ENCODE assay signal across 19 mouse cellular contexts in the genomic region with DNA sequence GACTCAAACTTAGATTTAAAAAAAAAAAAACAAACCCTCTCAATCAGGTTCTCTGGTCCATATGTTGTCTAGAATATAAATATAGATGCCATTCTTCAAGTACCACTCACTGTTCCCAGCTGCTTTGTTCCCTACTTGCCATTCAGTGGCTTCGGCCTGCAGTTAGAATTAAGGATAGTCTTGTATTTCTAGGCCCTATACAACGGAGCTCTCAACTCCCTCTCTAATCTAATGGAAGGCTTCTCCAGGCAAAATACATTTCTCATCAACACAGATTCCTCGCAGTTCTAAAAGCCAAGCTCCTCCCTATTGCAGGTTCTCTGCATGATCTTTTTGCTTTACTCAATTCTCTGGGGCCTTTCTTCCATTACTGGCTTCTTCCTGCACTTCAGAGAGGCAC. TPM values are rescaled to one million over a fixed set of nuclear protein-coding genes. Genes with fewer than 3 reads are reported as not detected.
DNase-seq lines count a peak whose midpoint lies in the region; ATAC-seq and TF ChIP-seq lines count a peak whose summit lies in the region.
"Had no signal": no experiment of that assay in that cellular context is flagged by ENCODE, and none has a peak within 500 bp of the region (broad histone marks: within the 10 kb centered on the region; RNA-seq: fewer than 3 reads in every experiment).

No protein-coding gene starts in this region.

- no peaks in the 10 kb centered on the region for H3K9me3 ChIP-seq in intestine, embryonic 14.5 days (ENCODE audit: control insufficient read depth, low read length)
- no peaks in the 10 kb centered on the region for H3K9me3 ChIP-seq in intestine, embryonic 15.5 days
- H3K9me3 ChIP-seq in CH12.LX (replicated peaks; ENCODE audit: low read length), result no peaks in the 10 kb centered on the region
- no peaks in the 10 kb centered on the region for H3K9me3 ChIP-seq in liver, embryonic 15.5 days (replicated peaks)
- H3K9me3 ChIP-seq: midbrain, embryonic 10.5 days; stomach, embryonic 15.5 days had no signal

- H3K27me3 ChIP-seq in intestine, embryonic 14.5 days (replicated peaks; ENCODE audit: control insufficient read depth, insufficient read depth, low read length), result no peaks in the 10 kb centered on the region
- H3K27me3 ChIP-seq in intestine, embryonic 15.5 days (replicated peaks), result no peaks in the 10 kb centered on the region
- H3K27me3 ChIP-seq in CH12.LX (replicated peaks), result no peaks in the 10 kb centered on the region
- H3K27me3 ChIP-seq in liver, embryonic 15.5 days, result no peaks in the 10 kb centered on the region
- H3K27me3 ChIP-seq: stomach, embryonic 15.5 days had no signal

- no peak for TF ChIP-seq RAD21 in CH12.LX (IDR thresholded peaks at IDR 0.05; ENCODE audit: low read depth, low read length)

- H3K79me2 ChIP-seq in CH12.LX (replicated peaks; ENCODE audit: control insufficient read depth, extremely low read depth, insufficient read depth, poor library complexity, severe bottlenecking), result peaks cover 33% of the 10 kb centered on the region

- no peak overlapping the region for H3K9ac ChIP-seq in intestine, embryonic 14.5 days (ENCODE audit: low read length)
- H3K9ac ChIP-seq in intestine, embryonic 15.5 days, result no peak overlapping the region
- H3K9ac ChIP-seq in CH12.LX (ENCODE audit: insufficient read depth, low read depth), result peak overlapping the region; percentile 74; the same call in 1 of the 2 replicates
- H3K9ac ChIP-seq in liver, embryonic 15.5 days, result peak overlapping the region; percentile 30
- H3K9ac ChIP-seq: stomach, embryonic 15.5 days had no signal

- no peak for TF ChIP-seq CTCF in CH12.LX (conservative IDR thresholded peaks at IDR 0.05 in 1 of 2, IDR thresholded peaks at IDR 0.05 in 1 of 2; ENCODE audit: low read depth in 2 of 2, low read length in 2 of 2)

- peak; percentile 42 for TF ChIP-seq EP300 in CH12.LX (IDR thresholded peaks at IDR 0.05; ENCODE audit: low read length)

- peak; percentile 27 for DNase-seq in intestine, embryonic 14.5 days (ENCODE audit: low spot score)
- DNase-seq in A20 (ENCODE audit: low read depth, low spot score) (peak; percentile 36), CH12.LX (ENCODE audit: extremely low read depth) (no peak)
- DNase-seq in kidney, adult 8-10 months, result no peak
- DNase-seq in thymus, postnatal 14 days, result no peak
- DNase-seq: adrenal gland, adult 2 months; cerebellum, postnatal 14 days; heart, postnatal 4 days; kidney, adult 2 months; kidney, postnatal 25 days; layer of hippocampus, adult 9-11 months; right cerebral cortex, adult 18-20 months; spleen, adult 18-20 months had no signal

- in situ Hi-C loops in CH12.LX (cut with MboI; ENCODE audit: low pct_ligation_motif_present, low pct_unique_long_range_greater_than_20kb, low sequenced_read_pairs), result no loop called here

- 76% methylated on average over 3 of the region's 3 CpGs for WGBS in intestine, embryonic 14.5 days
- 74% methylated on average over 3 of the region's 3 CpGs for WGBS in intestine, embryonic 15.5 days
- WGBS in liver, embryonic 15.5 days (ENCODE audit: insufficient replicate concordance), result 74% methylated on average over 3 of the region's 3 CpGs

- no peaks in the 10 kb centered on the region for H3K36me3 ChIP-seq in intestine, embryonic 14.5 days (ENCODE audit: control insufficient read depth, insufficient read depth, low read length)
- no peaks in the 10 kb centered on the region for H3K36me3 ChIP-seq in intestine, embryonic 15.5 days
- H3K36me3 ChIP-seq in CH12.LX (replicated peaks in 1 of 2; ENCODE audit: control insufficient read depth in 1 of 2, insufficient read depth in 1 of 2, low read length in 1 of 2), result peaks cover 0 to 10% of the 10 kb centered on the region in 2 experiments
- H3K36me3 ChIP-seq in liver, embryonic 15.5 days (replicated peaks), result peaks cover 13% of the 10 kb centered on the region
- H3K36me3 ChIP-seq: midbrain, embryonic 10.5 days; stomach, embryonic 15.5 days had no signal

- ATAC-seq in intestine, embryonic 14.5 days (replicated peaks; ENCODE audit: low FRiP score, low TSS enrichment, low read depth), result no peak
- no peak for ATAC-seq in intestine, embryonic 15.5 days
- no peak for ATAC-seq in liver, embryonic 15.5 days (ENCODE audit: insufficient read depth)
- ATAC-seq: CD4-positive, CD25-positive, alpha-beta regulatory T cell, adult 4 months; forebrain, embryonic 16.5 days had no signal

- H3K4me1 ChIP-seq in intestine, embryonic 14.5 days (replicated peaks; ENCODE audit: control insufficient read depth, insufficient read depth, low read length), result peaks cover 11% of the 10 kb centered on the region
- no peaks in the 10 kb centered on the region for H3K4me1 ChIP-seq in intestine, embryonic 15.5 days (replicated peaks)
- H3K4me1 ChIP-seq in CH12.LX (ENCODE audit: control insufficient read depth in 1 of 2, insufficient read depth in 2 of 2), result peaks cover 10 to 66% of the 10 kb centered on the region in 2 experiments
- H3K4me1 ChIP-seq in liver, embryonic 15.5 days (replicated peaks), result peaks cover 72% of the 10 kb centered on the region

- no peak overlapping the region for H3K27ac ChIP-seq in intestine, embryonic 14.5 days (ENCODE audit: low read depth)
- no peak overlapping the region for H3K27ac ChIP-seq in intestine, embryonic 15.5 days
- H3K27ac ChIP-seq in CH12.LX (ENCODE audit: insufficient read depth, low read depth), result peak overlapping the region; percentile 83; the same call in 1 of the 2 replicates
- peak overlapping the region; percentile 96 for H3K27ac ChIP-seq in liver, embryonic 15.5 days (replicated peaks)
- H3K27ac ChIP-seq: stomach, embryonic 15.5 days had no signal

- no peak overlapping the region for H3K4me2 ChIP-seq in intestine, embryonic 14.5 days (ENCODE audit: low read length)
- H3K4me2 ChIP-seq in intestine, embryonic 15.5 days (replicated peaks), result no peak overlapping the region
- H3K4me2 ChIP-seq in CH12.LX (ENCODE audit: insufficient read depth, low read depth, poor library complexity, severe bottlenecking), result peak overlapping the region; percentile 71
- H3K4me2 ChIP-seq in liver, embryonic 15.5 days, result peak overlapping the region; percentile 85

- no peak for TF ChIP-seq POLR2A in CH12.LX (IDR thresholded peaks at IDR 0.05; ENCODE audit: low read depth, low read length)

- dilution Hi-C loops in CH12.LX (cut with MboI; ENCODE audit: extremely low pct_ligation_motif_present, extremely low pct_unique_long_range_greater_than_20kb, low sequenced_read_pairs), result no loop called here

- H3K4me3 ChIP-seq in intestine, embryonic 14.5 days (ENCODE audit: low read depth, low read length), result no peak overlapping the region
- H3K4me3 ChIP-seq in intestine, embryonic 15.5 days (replicated peaks), result no peak overlapping the region
- H3K4me3 ChIP-seq in CH12.LX (replicated peaks in 1 of 3; ENCODE audit: low read depth in 2 of 3, low read length in 2 of 3, poor library complexity in 1 of 3), result no peak overlapping the region
- peak overlapping the region; percentile 93 for H3K4me3 ChIP-seq in liver, embryonic 15.5 days (replicated peaks)

TF ChIP-seq in CH12.LX, 34 proteins besides CTCF, POLR2A, EP300 and RAD21:
- TF ChIP-seq MEF2A (IDR thresholded peaks at IDR 0.05; ENCODE audit: borderline replicate concordance, low read depth, low read length) (no peak), MXI1 (IDR thresholded peaks at IDR 0.05; ENCODE audit: low read depth, low read length) (no peak), TBP (conservative IDR thresholded peaks at IDR 0.05; ENCODE audit: low read depth, low read length) (no peak), PAX5 (IDR thresholded peaks at IDR 0.05; ENCODE audit: low read length) (no peak), CHD1 (IDR thresholded peaks at IDR 0.05; ENCODE audit: low read depth, low read length) (no peak), MAZ (IDR thresholded peaks at IDR 0.05; ENCODE audit: low read depth, low read length) (no peak), ELF1 (IDR thresholded peaks at IDR 0.05; ENCODE audit: low read depth, low read length) (no peak), ZMIZ1 (IDR thresholded peaks at IDR 0.05; ENCODE audit: low read depth, low read length) (no peak), HCFC1 (IDR thresholded peaks at IDR 0.05; ENCODE audit: low read depth, low read length) (no peak), USF2 (conservative IDR thresholded peaks at IDR 0.05; ENCODE audit: low read depth, low read length) (no peak), CHD2 (IDR thresholded peaks at IDR 0.05; ENCODE audit: low read length) (no peak), JUND (conservative IDR thresholded peaks at IDR 0.05; ENCODE audit: low read depth, low read length) (no peak), SMC3 (IDR thresholded peaks at IDR 0.05; ENCODE audit: low read depth, low read length) (no peak), UBTF (IDR thresholded peaks at IDR 0.05; ENCODE audit: low read depth, low read length) (no peak), ZKSCAN1 (IDR thresholded peaks at IDR 0.05; ENCODE audit: borderline replicate concordance, low read depth, low read length) (no peak), ETS1 (conservative IDR thresholded peaks at IDR 0.05; ENCODE audit: low read depth, low read length) (no peak), GABPA (IDR thresholded peaks at IDR 0.05; ENCODE audit: insufficient replicate concordance, low read depth, low read length) (no peak), SIN3A (IDR thresholded peaks at IDR 0.05; ENCODE audit: low read length) (no peak), IRF4 (IDR thresholded peaks at IDR 0.05; ENCODE audit: low read depth, low read length) (no peak), NRF1 (IDR thresholded peaks at IDR 0.05; ENCODE audit: low read depth, low read length) (no peak)

RNA-seq across cellular contexts. Expression of gene Dennd4a, which starts 1.3 kb away (rescaled TPM):
- 6.4 and 7.8 TPM in 2 replicates for polyA plus RNA-seq in intestine, embryonic 14.5 days (2014; fragmentation: Nextera tagmentation; extraction: Ambion mirVana)
- polyA plus RNA-seq in intestine, embryonic 15.5 days (2015; fragmentation: Nextera tagmentation; extraction: Ambion mirVana), result 4.4 and 6.3 TPM in 2 replicates
- 24.0 and 37.1 TPM in 2 replicates for total RNA-seq in CH12.LX (2012; rRNA removed)
- total RNA-seq in CH12.LX (2014; rRNA removed), result 18.3 and 22.6 TPM in 2 replicates
- polyA plus RNA-seq in CH12.LX (2012; ENCODE audit: insufficient read length, low read depth), result 35.8 and 41.1 TPM in 2 replicates
- 34.2 and 41.6 TPM in 2 replicates for polyA plus RNA-seq in liver, embryonic 15.5 days (2015; fragmentation: Nextera tagmentation; extraction: Ambion mirVana)

Comparison
In these comparisons a context has a peak if more than half of its experiments do, and no peak if none do; other contexts are left out.
1. DNase-seq: peak in intestine, embryonic 14.5 days (single experiment) and A20 (single experiment); none in CH12.LX (single experiment), kidney, adult 8-10 months (0 of 2) and thymus, postnatal 14 days (single experiment).
2. H3K27ac ChIP-seq: peak in CH12.LX (single experiment) and liver, embryonic 15.5 days (single experiment); none in intestine, embryonic 14.5 days (single experiment) and intestine, embryonic 15.5 days (single experiment).
3. H3K4me2 ChIP-seq: peak in CH12.LX (single experiment) and liver, embryonic 15.5 days (single experiment); none in intestine, embryonic 14.5 days (single experiment) and intestine, embryonic 15.5 days (single experiment).
4. H3K9ac ChIP-seq: peak in CH12.LX (single experiment) and liver, embryonic 15.5 days (single experiment); none in intestine, embryonic 14.5 days (single experiment) and intestine, embryonic 15.5 days (single experiment).